Mouse (Mus musculus) forebrain, embryonic 15.5 days (tissue): ENCODE results near the gene Zmiz2. TPM values are rescaled to one million over a fixed set of nuclear protein-coding genes. Genes with fewer than 3 reads are reported as not detected.
"Not testable (repeated sequence)": the region's sequence is repeated elsewhere in the genome, so short reads cannot be mapped to it uniquely, and the experiment has no call there.

Experiments
- ATAC-seq: fragments of 200-750 bp; cut with Nextera tagmentation; replicated peaks from 2 replicates; pipeline ENCODE4 v1.8.0; 2017; ENCODE audit warnings: mild to moderate bottlenecking, moderate TSS enrichment, moderate library complexity
- H3K27ac ChIP-seq: fragments of 300-500 bp; sonication (generic); replicated peaks from 2 replicates; pipeline ENCODE4 v1.5.1; 2015; ENCODE audit warnings: mild to moderate bottlenecking, inconsistent platforms
- H3K27me3 ChIP-seq: fragments of 300-500 bp; sonication (generic); 2 replicates; pipeline ENCODE4 v1.6.1; 2015; ENCODE audit warnings: inconsistent platforms
- H3K36me3 ChIP-seq: fragments of 300-500 bp; sonication (generic); 2 replicates; pipeline ENCODE4 v1.6.1; 2015; ENCODE audit warnings: mild to moderate bottlenecking, inconsistent platforms
- H3K4me1 ChIP-seq: fragments of 300-500 bp; sonication (generic); 2 replicates; pipeline ENCODE4 v1.6.1; 2015; ENCODE audit warnings: inconsistent platforms
- H3K4me2 ChIP-seq: fragments of 300-500 bp; sonication (generic); replicated peaks from 2 replicates; pipeline ENCODE4 v1.6.1; 2015; ENCODE audit warnings: mild to moderate bottlenecking, inconsistent platforms
- H3K4me3 ChIP-seq: fragments of 300-500 bp; sonication (generic); 2 replicates; pipeline ENCODE4 v1.5.1; 2015; ENCODE audit warnings: mild to moderate bottlenecking, inconsistent platforms
- H3K9ac ChIP-seq: fragments of 300-500 bp; sonication (generic); replicated peaks from 2 replicates; pipeline ENCODE4 v1.6.1; 2015; ENCODE audit warnings: mild to moderate bottlenecking, inconsistent platforms
- H3K9me3 ChIP-seq: fragments of 300-500 bp; sonication (generic); 2 replicates; pipeline ENCODE4 v1.6.1; 2016; ENCODE audit warnings: inconsistent platforms
- WGBS: fragments of 180-500 bp; shearing (Covaris S2); methylation state at CpG from one replicate; pipeline ENCODE4 v1.1.7; 2015; ENCODE audit warnings: mixed read lengths; 5-methylcytosine and 5-hydroxymethylcytosine counted together
- polyA plus RNA-seq: library from polyadenylated mRNA; unstranded; fragments of >200 nt; fragmentation: Nextera tagmentation; extraction: Ambion mirVana; gene quantifications from 2 replicates; pipeline ENCODE4 v1.2.1, GENCODE M21; 2015

Gene Zmiz2
- polyA plus RNA-seq, 1 experiment from 2014 or later, result 38.7 TPM

DNA sequence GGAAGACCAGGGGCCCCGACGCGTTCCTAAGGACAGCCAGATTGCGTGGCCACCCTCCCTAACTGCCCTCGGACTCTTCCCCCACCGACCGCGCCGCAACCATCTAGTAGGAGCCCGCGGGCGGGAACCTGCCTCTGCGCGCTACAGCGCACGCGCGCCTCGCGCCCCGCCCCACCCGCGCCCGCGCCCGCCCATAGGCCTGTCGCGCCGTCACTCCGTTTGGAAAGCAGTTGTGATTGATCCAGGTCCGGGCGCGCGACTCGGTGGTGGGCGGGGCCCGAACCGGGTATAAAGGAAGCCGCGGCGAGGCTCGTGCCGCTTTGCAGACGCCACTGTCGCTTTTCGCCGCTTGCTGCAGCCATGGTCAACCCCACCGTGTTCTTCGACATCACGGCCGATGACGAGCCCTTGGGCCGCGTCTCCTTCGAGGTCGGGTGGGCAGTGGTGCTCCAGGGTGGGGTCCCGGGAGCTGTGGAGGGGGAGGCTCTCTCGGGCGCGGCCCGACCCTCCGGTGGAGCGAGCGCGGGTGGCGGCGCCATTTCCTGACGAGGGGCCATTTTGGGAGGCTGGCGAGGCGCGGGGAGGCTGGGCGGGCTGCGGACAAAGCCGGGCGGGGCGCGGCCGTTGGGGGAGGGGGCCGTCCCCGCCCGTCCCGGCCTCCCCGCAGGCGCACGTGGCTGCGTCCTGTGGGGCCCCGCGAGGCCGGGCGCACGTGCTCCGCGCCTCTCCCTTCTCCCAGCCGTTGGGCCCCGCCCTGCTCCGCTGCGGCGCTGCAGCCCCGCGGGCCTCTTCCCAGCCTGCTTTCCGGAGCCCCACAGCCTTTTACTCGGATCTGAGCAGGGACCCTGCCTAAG lies 26.9 kb downstream of the Zmiz2 start:
- H3K9me3 ChIP-seq, result no peaks in the 10 kb centered on the region
- peak; percentile 94 for ATAC-seq
- H3K4me2 ChIP-seq, result peak overlapping the region; percentile 66
- H3K27me3 ChIP-seq, result no peaks in the 10 kb centered on the region
- peak overlapping the region; percentile 87 for H3K9ac ChIP-seq
- H3K4me1 ChIP-seq, result peaks cover 29% of the 10 kb centered on the region
- peak overlapping the region; percentile 79 for H3K4me3 ChIP-seq
- H3K27ac ChIP-seq, result peak overlapping the region; percentile 96
- under 1% methylated on average over 100 of the region's 102 CpGs for WGBS
- H3K36me3 ChIP-seq, result peaks cover 28% of the 10 kb centered on the region

DNA sequence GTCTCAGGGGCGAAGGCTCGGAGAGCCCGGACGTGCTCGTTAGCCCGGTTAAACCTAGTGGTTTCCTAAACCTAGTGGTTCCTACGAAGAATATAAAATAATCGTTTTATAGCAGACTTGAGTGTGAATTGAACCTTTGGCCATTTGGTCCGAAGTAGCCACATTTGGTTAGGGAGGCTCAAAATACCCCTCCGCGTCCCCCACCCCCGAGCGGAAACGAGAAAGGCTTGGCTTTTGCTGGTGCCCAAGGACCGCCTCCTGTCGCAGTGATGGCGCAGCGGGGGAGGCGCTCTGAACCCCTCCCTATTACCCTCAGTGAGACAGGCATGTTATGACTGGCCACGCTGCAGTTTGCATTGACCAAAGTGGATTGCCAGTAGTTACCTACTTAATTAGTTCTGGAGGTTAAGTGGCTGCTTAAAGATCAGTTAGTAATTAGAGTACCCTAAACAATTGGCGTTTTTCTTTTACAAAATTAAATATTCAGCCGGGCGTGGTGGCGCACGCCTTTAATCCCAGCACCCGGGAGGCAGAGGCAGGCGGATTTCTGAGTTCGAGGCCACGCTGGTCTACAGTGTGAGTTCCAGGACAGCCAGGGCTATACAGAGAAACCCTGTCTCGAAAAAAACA lies 27.6 kb downstream of the Zmiz2 start:
- H3K27ac ChIP-seq, result peak overlapping the region; percentile 96
- peaks cover 29% of the 10 kb centered on the region for H3K4me1 ChIP-seq
- WGBS, result under 1% methylated on average over 30 of the region's 30 CpGs
- H3K4me2 ChIP-seq, result peak overlapping the region; percentile 66
- peaks cover 30% of the 10 kb centered on the region for H3K36me3 ChIP-seq
- H3K9me3 ChIP-seq, result no peaks in the 10 kb centered on the region
- H3K27me3 ChIP-seq, result no peaks in the 10 kb centered on the region
- ATAC-seq, result peak; percentile 62
- H3K4me3 ChIP-seq, result peak overlapping the region; percentile 79
- H3K9ac ChIP-seq, result peak overlapping the region; percentile 87

DNA sequence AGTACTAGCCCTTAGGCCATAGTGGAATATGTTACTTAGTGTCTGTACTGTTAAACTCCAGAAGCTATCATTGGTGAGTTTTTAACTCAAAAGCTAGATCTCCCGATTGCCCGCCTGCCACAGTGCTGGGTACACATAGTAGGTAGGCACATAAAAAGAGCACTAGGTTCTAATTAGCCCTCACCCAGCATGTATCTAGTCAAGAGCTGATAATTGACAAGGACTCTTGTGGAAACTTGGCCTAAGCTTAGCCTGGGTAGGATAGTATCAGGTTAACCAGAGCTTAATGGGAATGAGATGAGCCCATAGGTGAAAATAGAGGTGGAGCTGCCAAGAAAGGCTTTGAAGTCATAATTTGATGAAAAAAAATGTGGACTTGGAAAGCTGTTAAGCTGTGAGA lies 28.2 kb downstream of the Zmiz2 start:
- Histone ChIP-seq H3K36me3 (peaks cover 34% of the 10 kb centered on the region), H3K4me1 (peaks cover 29% of the 10 kb centered on the region), H3K4me3 (peak overlapping the region; percentile 79), H3K27me3 (no peaks in the 10 kb centered on the region), H3K4me2 (peak overlapping the region; percentile 66), H3K9ac (peak overlapping the region; percentile 87), H3K27ac (peak overlapping the region; percentile 96; the same call in 1 of the 2 replicates), H3K9me3 (no peaks in the 10 kb centered on the region)
- 41% methylated on average over 2 of the region's 2 CpGs for WGBS
- ATAC-seq, result no peak

DNA sequence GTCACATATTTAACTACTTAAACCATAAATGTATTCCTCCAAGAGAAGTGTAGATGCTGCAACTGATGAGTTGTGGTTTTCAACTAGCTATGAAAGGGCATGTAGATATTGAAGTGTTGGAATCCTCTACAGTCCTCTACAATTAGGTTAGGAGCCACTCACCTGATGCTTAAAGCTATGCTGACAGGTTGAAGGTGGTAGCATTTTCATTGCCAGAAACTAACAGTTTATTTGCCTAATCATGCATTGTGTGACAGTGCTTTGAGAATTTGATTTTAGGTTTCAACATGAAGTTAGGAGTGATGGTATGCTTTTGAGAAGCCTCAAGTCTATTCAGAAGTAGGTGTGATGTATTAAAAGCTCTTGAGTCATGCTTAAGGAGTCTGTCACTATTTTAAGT lies 28.6 kb downstream of the Zmiz2 start:
- Histone ChIP-seq H3K4me3 (peak overlapping the region; percentile 79), H3K4me2 (peak overlapping the region; percentile 66), H3K9me3 (no peaks in the 10 kb centered on the region), H3K36me3 (peaks cover 34% of the 10 kb centered on the region), H3K27ac (no peak overlapping the region), H3K4me1 (peaks cover 29% of the 10 kb centered on the region), H3K27me3 (no peaks in the 10 kb centered on the region), H3K9ac (peak overlapping the region; percentile 87)
- ATAC-seq, result no peak

DNA sequence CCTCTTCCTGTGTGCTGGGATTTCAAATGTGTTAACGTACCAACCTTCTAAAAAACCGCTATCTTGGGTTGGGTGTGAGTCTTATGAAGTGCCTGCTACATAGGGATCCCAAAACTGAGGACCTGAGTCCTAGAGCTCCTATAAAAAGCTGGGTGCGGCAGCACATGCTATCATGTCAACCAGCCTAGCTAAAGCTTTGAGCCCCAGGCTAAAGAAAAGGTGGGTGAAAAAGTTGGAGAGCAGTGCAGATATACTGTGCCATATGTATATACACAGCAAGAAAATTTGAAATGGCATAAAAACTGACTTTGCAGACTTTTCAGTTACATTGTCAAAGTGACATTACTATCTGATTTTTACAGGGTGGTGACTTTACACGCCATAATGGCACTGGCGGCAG lies 29.9 kb downstream of the Zmiz2 start:
- 85% methylated on average over 5 of the region's 5 CpGs for WGBS
- peaks cover 29% of the 10 kb centered on the region for H3K4me1 ChIP-seq
- H3K27me3 ChIP-seq, result no peaks in the 10 kb centered on the region
- no peak overlapping the region for H3K9ac ChIP-seq
- no peak overlapping the region for H3K27ac ChIP-seq
- no peak for ATAC-seq
- H3K9me3 ChIP-seq, result no peaks in the 10 kb centered on the region
- 0 out of 2 replicates have a peak overlapping the region, but pooled peaks have one; percentile 1 for H3K4me2 ChIP-seq
- H3K4me3 ChIP-seq, result no peak overlapping the region
- H3K36me3 ChIP-seq, result peaks cover 37% of the 10 kb centered on the region

DNA sequence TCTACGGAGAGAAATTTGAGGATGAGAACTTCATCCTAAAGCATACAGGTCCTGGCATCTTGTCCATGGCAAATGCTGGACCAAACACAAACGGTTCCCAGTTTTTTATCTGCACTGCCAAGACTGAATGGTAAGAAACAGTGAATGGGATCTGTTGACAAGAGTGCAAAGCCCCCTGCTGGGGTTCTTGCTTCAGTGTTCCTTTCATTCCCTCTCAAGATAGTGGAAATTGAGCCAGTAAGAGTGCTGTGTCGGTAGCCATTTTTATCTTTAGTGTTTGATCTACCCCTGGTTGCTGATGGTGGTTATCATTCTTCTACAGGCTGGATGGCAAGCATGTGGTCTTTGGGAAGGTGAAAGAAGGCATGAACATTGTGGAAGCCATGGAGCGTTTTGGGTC lies 30.3 kb downstream of the Zmiz2 start:
- not testable (repeated sequence) for H3K27ac ChIP-seq, H3K4me2 ChIP-seq, ATAC-seq, H3K9ac ChIP-seq, H3K9me3 ChIP-seq, H3K27me3 ChIP-seq, H3K4me3 ChIP-seq
- peaks cover 37% of the 10 kb centered on the region for H3K36me3 ChIP-seq
- 42% methylated on average over 4 of the region's 4 CpGs for WGBS
- H3K4me1 ChIP-seq, result peaks cover 29% of the 10 kb centered on the region

DNA sequence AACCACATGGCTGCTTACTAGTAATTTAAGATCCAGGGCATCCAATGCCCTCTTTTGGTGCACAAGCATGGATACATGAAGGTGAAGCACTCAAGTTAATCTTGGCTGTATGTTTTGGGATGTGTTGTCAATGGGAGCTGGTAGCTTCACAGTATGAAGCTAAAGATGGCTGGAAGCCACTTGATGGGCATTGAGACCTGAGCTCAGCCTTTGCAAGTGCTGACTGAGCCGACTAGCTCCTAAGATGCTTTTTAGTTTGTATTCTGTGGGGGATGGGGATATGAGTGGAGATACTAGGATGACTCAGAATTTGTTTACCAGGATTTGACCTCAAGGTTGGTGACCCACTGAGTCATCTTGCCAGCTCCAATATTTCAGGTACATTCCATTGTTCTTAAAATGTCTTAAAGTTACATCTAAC lies 31.4 kb downstream of the Zmiz2 start:
- WGBS, result 33% methylated on average over 1 of the region's 1 CpGs
- Histone ChIP-seq H3K27me3 (no peaks in the 10 kb centered on the region), H3K27ac (no peak overlapping the region), H3K4me2 (no peak overlapping the region), H3K36me3 (peaks cover 44% of the 10 kb centered on the region), H3K4me1 (peaks cover 22% of the 10 kb centered on the region), H3K4me3 (no peak overlapping the region), H3K9me3 (no peaks in the 10 kb centered on the region), H3K9ac (no peak overlapping the region)
- ATAC-seq, result no peak

DNA sequence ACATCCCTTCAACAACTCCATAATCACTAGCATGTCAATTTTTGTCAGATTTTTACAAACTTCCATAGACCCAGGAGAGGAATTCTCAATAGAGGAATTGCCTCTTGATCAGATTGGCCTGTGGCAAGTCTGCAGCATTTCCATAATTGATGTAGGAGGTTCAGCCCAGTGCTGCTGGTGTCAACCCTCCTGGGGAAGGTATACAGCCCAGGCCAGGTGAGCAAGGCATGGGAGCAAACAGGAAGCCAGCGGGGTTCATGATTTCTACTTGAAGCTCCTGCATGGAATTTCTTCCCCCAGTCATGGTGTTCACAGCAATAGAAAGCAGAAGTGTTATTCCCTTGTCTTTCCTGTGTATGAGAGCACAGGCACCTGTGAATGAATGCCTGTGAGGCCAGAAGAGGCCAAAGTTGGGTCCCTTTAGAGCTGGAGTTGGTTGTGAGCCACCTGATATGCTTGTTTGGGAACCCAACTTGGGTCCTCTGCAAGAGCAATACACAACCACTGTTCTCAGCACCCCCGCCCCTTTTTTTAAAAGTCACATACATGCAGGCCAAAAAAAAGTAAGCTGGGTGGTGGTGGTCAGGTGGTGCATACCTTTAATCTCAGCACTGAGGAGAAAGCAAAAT lies 32.0 kb downstream of the Zmiz2 start:
- 83% methylated on average over 2 of the region's 2 CpGs for WGBS
- peaks cover 21% of the 10 kb centered on the region for H3K4me1 ChIP-seq
- peaks cover 47% of the 10 kb centered on the region for H3K36me3 ChIP-seq
- no peak overlapping the region for H3K4me2 ChIP-seq
- no peak overlapping the region for H3K27ac ChIP-seq
- no peak overlapping the region for H3K4me3 ChIP-seq
- no peak overlapping the region for H3K9ac ChIP-seq
- ATAC-seq, result no peak
- no peaks in the 10 kb centered on the region for H3K27me3 ChIP-seq
- no peaks in the 10 kb centered on the region for H3K9me3 ChIP-seq

DNA sequence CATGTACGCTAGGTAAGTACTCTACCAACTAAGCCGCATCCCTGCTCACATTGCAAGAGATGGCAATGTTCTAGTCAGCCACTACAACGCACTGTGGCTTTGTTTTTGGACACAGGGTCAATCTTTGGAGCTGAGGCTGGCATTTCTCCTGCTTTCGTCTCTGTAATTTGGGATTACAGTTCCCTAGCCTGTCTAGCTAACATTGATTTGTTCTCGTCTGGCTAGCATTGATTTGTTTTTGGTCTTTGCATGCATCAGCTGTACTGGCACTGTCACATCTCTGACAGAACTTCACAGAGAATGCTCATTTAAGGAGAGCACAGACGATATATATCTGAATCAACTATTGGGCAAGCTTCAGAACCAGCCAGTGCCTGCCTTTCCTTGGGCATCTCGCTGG lies 41.3 kb downstream of the Zmiz2 start:
- 92% methylated on average over 7 of the region's 7 CpGs for WGBS
- no peak overlapping the region for H3K9ac ChIP-seq

DNA sequence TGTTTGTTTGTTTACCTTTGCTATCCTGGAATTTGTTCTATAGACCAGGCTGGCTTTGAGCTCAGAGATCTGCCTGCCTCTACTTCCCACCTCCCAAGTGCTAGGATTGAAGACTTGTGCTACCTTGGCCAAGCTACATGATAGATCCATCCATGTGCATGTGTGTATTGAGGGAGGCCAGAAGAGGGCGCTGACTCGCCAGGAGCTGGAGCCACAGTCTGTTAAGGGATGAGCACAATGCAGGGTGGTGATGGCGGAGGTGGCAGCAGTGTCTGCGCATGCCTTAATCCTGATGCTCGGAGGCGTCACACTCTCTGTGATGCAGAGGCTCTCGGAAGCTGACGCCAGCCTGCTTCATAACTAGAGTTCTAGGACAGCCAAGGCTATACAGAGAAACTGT lies 47.6 kb downstream of the Zmiz2 start:
- no peak overlapping the region for H3K9ac ChIP-seq
- no peaks in the 10 kb centered on the region for H3K27me3 ChIP-seq
- no peak overlapping the region for H3K27ac ChIP-seq
- WGBS, result 65% methylated on average over 8 of the region's 8 CpGs
- no peak overlapping the region for H3K4me3 ChIP-seq
- peaks cover 59% of the 10 kb centered on the region for H3K36me3 ChIP-seq
- ATAC-seq, result 0 out of 2 replicates have a peak, but pooled peaks have one; percentile 35
- no peaks in the 10 kb centered on the region for H3K9me3 ChIP-seq
- no peak overlapping the region for H3K4me2 ChIP-seq
- H3K4me1 ChIP-seq, result no peaks in the 10 kb centered on the region

More for the DNA sequence above, 41.3 kb downstream of the Zmiz2 start:
- Histone ChIP-seq H3K4me3 (no peak overlapping the region), H3K9me3 (no peaks in the 10 kb centered on the region), H3K4me2 (no peak overlapping the region), H3K27me3 (no peaks in the 10 kb centered on the region), H3K4me1 (no peaks in the 10 kb centered on the region), H3K36me3 (peaks cover 86% of the 10 kb centered on the region), H3K27ac (no peak overlapping the region)
- ATAC-seq, result no peak

DNA sequence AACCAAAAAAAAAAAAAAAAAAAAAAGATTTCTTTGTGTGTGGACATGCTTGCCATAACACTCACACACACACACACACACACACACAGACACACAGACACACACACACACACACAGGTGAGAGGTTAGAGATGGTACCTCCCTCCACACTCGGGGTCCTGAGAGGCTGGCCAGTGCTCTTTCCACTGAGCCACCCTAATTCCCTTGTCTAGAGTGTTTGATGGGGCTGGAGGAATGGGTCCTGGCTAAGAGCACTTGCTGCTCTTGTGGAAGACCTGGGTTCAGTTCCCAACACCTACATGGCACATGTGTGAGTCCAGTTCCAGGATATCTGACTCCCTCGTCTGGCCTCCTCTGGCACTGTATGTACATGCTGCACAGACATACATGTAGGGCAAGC lies 48.8 kb downstream of the Zmiz2 start:
- no peak for ATAC-seq
- Histone ChIP-seq H3K36me3 (peaks cover 47% of the 10 kb centered on the region), H3K9me3 (no peaks in the 10 kb centered on the region), H3K27me3 (no peaks in the 10 kb centered on the region), H3K9ac (no peak overlapping the region), H3K4me2 (no peak overlapping the region), H3K27ac (no peak overlapping the region), H3K4me3 (no peak overlapping the region), H3K4me1 (peaks cover 4% of the 10 kb centered on the region; the same call in 1 of the 2 replicates)
- WGBS, result 89% methylated on average over 2 of the region's 2 CpGs

DNA sequence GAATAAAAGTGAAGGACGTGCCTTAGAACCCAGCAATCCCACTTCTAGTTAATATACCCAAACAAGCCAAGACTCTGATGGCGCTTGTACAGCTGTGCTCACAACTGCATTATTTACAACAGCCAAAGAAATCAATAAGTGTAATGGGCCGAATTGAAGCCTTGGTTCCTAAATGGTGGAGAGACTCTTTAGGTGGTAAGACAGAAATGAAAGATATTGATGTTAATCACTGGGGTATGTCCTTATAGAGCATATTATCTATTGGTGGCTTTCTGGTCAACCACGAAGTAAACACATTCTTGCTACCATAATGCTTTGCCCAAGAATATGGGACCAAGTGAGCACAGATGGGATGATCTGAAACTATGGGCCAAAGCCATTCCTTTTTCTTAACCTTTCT lies 51.3 kb downstream of the Zmiz2 start:
- no peak for ATAC-seq

More for the DNA sequence above, 51.3 kb downstream of the Zmiz2 start:
- Histone ChIP-seq H3K4me1 (peaks cover 16% of the 10 kb centered on the region), H3K4me2 (no peak overlapping the region), H3K9ac (no peak overlapping the region), H3K27me3 (no peaks in the 10 kb centered on the region), H3K27ac (no peak overlapping the region), H3K36me3 (peaks cover 29% of the 10 kb centered on the region), H3K4me3 (no peak overlapping the region), H3K9me3 (no peaks in the 10 kb centered on the region)
- WGBS, result 94% methylated on average over 4 of the region's 4 CpGs
